Mouse (Mus musculus) kidney, embryonic 14.5 days (tissue): ENCODE results near the gene Ankrd24. TPM values are rescaled to one million over a fixed set of nuclear protein-coding genes. Genes with fewer than 3 reads are reported as not detected.

ENCODE experiments used
- ATAC-seq: fragments of 200-750 bp; cut with Nextera tagmentation; 2 replicates; pipeline ENCODE4 v1.8.0; 2017; ENCODE audit warnings: moderate number of reproducible peaks, mild to moderate bottlenecking, moderate TSS enrichment, moderate library complexity; ENCODE audit not compliant: low FRiP score, low TSS enrichment
- H3K27ac ChIP-seq: fragments of 300-500 bp; sonication (generic); 2 replicates; pipeline ENCODE4 v1.5.1; 2014; ENCODE audit warnings: low read depth, mild to moderate bottlenecking, low read length, moderate library complexity, mixed read lengths
- H3K27me3 ChIP-seq: fragments of 300-500 bp; sonication (generic); 2 replicates; pipeline ENCODE4 v1.6.1; 2014; ENCODE audit warnings: mild to moderate bottlenecking, low read length; ENCODE audit not compliant: control insufficient read depth, insufficient read depth
- H3K36me3 ChIP-seq: fragments of 300-500 bp; sonication (generic); 2 replicates; pipeline ENCODE4 v1.6.1; 2014; ENCODE audit warnings: low read length, mixed read lengths; ENCODE audit not compliant: control insufficient read depth, insufficient read depth
- H3K4me1 ChIP-seq: fragments of 300-500 bp; sonication (generic); 2 replicates; pipeline ENCODE4 v1.6.1; 2014; ENCODE audit warnings: low read length, mixed read lengths; ENCODE audit not compliant: control insufficient read depth, insufficient read depth
- H3K4me2 ChIP-seq: fragments of 300-500 bp; sonication (generic); replicated peaks from 2 replicates; pipeline ENCODE4 v1.6.1; 2014; ENCODE audit warnings: low read depth, mild to moderate bottlenecking, low read length
- H3K4me3 ChIP-seq: fragments of 300-500 bp; sonication (generic); 2 replicates; pipeline ENCODE4 v1.5.1; 2014; ENCODE audit warnings: mild to moderate bottlenecking, low read length
- H3K9ac ChIP-seq: fragments of 300-500 bp; sonication (generic); 2 replicates; pipeline ENCODE4 v1.6.1; 2014; ENCODE audit warnings: low read depth, mild to moderate bottlenecking, low read length, moderate library complexity
- H3K9me3 ChIP-seq: fragments of 300-500 bp; sonication (generic); 2 replicates; pipeline ENCODE4 v1.6.1; 2016; ENCODE audit warnings: low read length; ENCODE audit not compliant: control insufficient read depth
- WGBS: fragments of 180-500 bp; shearing (Covaris S2); extraction: QIAGEN DNeasy Blood & Tissue Kit; methylation state at CpG from one replicate; pipeline ENCODE4 v1.1.7; 2014; 5-methylcytosine and 5-hydroxymethylcytosine counted together
- polyA plus RNA-seq: library from polyadenylated mRNA; unstranded; fragments of >200 nt; fragmentation: Nextera tagmentation; extraction: Ambion mirVana; gene quantifications from 2 replicates; pipeline ENCODE4 v1.2.1, GENCODE M21; 2014

The Ankrd24 gene
- polyA plus RNA-seq, 1 experiment from 2014 or later: 11.3 TPM

DNA sequence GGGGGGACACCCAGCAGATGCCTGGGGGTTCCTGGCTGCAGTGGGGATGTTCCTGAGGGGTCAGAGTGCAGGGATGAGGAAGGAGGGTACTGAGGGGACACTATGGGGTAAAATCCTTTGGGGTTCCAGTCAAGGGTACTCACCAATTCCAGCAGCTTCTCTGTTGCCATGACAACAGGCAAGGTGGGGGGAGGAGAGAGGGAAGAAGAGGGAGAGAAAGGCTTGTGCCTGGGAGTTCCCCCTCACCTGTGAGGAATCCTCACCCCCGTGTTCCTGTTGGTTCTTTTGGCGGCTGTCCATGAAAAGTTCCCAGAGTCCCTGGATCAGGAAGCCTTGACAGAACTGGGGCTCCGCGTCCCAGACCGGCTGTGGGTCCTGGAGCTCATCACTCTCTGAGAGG lies 32.7 kb upstream of the Ankrd24 start:
- Histone ChIP-seq H3K27ac (no peak overlapping the region), H3K27me3 (no peaks in the 10 kb centered on the region; the same call in 1 of the 2 replicates), H3K4me1 (peaks cover 56% of the 10 kb centered on the region), H3K4me3 (no peak overlapping the region), H3K9ac (no peak overlapping the region; the same call in 1 of the 2 replicates), H3K4me2 (no peak overlapping the region), H3K36me3 (no peaks in the 10 kb centered on the region), H3K9me3 (no peaks in the 10 kb centered on the region)
- 38% methylated on average over 5 of the region's 5 CpGs for WGBS
- no peak for ATAC-seq

DNA sequence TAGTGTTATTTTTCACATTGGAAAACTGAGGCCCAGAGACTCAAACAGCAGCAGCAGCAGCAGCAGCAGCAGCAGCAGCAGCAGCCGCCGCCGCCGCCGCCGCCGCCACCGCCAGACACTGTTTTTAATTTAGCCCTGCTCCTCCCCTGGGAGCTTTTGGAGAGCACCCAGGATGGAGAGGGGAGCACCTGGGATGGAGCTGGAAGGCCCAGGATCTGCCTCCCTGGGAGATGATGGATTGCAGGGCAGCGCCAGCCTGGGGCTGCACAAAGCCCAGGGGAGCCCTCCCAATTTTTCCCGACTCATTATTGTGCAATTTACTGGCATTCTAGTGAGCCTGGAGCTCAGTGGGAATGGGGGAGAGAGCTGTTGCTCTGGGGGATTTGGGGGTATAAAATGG lies 31.7 kb upstream of the Ankrd24 start:
- peak overlapping the region; percentile 22 for H3K4me3 ChIP-seq
- peak overlapping the region; percentile 37; the same call in 1 of the 2 replicates for H3K9ac ChIP-seq
- H3K4me2 ChIP-seq: peak overlapping the region; percentile 48
- no peaks in the 10 kb centered on the region for H3K9me3 ChIP-seq
- H3K36me3 ChIP-seq: no peaks in the 10 kb centered on the region
- ATAC-seq: no peak
- peaks cover 63% of the 10 kb centered on the region for H3K4me1 ChIP-seq
- H3K27ac ChIP-seq: peak overlapping the region; percentile 90
- WGBS: 2% methylated on average over 10 of the region's 10 CpGs
- no peaks in the 10 kb centered on the region; the same call in 1 of the 2 replicates for H3K27me3 ChIP-seq

DNA sequence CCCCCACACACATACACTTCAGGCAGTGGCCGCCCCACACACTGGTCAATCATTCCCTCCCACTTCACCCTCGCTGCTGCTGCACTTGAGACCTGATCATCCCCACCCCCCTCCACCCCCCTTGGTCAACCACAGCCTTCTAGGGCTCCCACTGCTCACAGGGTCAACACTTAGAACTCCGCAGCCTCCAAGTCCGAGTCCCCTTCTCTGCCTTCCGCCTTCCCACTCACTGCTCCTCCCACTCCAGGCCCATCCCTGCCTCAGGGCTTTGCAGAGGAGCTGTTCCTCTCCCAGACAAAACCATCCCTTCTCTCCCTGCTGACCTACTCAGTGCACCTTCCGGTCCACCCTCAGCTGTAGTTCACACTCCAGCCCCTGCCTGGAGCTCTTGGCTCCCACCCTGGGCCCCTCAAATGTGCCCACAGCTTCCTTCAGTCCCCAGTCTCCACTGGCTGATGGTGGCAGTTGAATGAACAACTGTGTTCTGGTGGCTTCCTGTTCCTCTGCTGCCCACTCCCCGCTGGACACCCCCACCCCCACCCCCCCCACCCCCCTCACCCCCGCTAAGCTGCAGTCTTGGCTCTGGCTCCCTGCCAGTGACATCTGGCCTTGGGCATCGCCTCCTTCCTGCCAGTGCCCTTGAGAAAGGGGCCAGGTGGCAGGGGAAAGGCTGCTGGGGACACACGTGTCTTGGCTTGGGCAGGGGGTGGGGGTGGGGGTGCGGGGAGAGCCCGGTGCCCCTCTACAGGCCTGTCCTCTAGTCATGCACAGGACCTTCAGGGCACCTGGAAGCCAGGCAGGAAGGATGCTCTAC lies 31.0 kb upstream of the Ankrd24 start:
- H3K4me3 ChIP-seq: peak overlapping the region; percentile 22
- H3K36me3 ChIP-seq: no peaks in the 10 kb centered on the region
- H3K4me1 ChIP-seq: peaks cover 68% of the 10 kb centered on the region
- H3K9me3 ChIP-seq: no peaks in the 10 kb centered on the region
- peak overlapping the region; percentile 37 for H3K9ac ChIP-seq
- H3K27me3 ChIP-seq: no peaks in the 10 kb centered on the region; the same call in 1 of the 2 replicates
- WGBS: 0% methylated on average over 12 of the region's 12 CpGs
- peak; percentile 75 for ATAC-seq
- peak overlapping the region; percentile 48 for H3K4me2 ChIP-seq
- peak overlapping the region; percentile 90 for H3K27ac ChIP-seq

DNA sequence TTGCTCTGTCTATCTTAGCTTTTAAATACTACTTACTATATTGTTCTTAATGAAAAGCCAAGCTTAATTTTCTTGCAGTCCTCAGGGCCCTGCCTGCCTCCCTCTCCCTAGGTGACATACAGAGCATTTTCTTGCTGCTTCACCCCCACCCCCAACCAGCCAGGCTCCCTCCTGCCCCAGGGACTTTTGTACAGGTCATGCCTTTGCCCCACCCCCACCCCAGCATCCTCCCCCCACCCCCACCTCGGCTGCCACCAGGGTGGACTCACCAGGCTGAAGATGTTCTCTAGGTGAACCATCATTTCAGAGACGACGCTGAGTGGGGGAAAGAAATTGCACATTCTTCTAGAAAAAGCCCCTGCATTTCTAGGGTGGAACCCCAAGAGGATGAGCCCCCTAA lies 30.0 kb upstream of the Ankrd24 start:
- Histone ChIP-seq H3K4me1 (peaks cover 73% of the 10 kb centered on the region), H3K9ac (no peak overlapping the region), H3K27me3 (no peaks in the 10 kb centered on the region; the same call in 1 of the 2 replicates), H3K4me2 (no peak overlapping the region), H3K36me3 (no peaks in the 10 kb centered on the region), H3K9me3 (no peaks in the 10 kb centered on the region), H3K4me3 (no peak overlapping the region), H3K27ac (peak overlapping the region; percentile 8; the same call in 1 of the 2 replicates)
- WGBS: 37% methylated on average over 3 of the region's 3 CpGs
- ATAC-seq: no peak

DNA sequence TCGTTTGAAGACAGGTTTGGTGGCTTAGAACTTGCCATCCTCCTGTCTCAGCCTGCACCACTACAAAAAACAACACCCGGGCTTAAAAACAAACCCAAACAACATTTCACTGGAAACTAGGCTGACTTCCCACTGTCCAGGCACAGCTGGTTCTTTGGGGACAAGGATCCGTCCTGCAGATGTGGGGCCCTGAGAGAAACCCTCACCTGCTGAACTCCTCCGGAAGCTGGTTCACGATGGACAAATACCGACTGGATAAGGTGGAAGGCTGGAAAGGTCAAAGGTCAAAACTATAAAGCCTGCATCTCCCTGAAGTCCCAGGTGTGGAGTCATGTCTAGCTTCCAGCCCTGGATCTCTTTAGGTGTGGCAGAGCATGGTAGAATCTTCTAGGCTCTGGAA lies 29.5 kb upstream of the Ankrd24 start:
- H3K4me1 ChIP-seq: peaks cover 73% of the 10 kb centered on the region
- H3K27ac ChIP-seq: no peak overlapping the region
- ATAC-seq: no peak
- no peaks in the 10 kb centered on the region; the same call in 1 of the 2 replicates for H3K27me3 ChIP-seq
- 34% methylated on average over 6 of the region's 6 CpGs for WGBS
- no peak overlapping the region for H3K4me2 ChIP-seq
- no peaks in the 10 kb centered on the region for H3K9me3 ChIP-seq
- H3K36me3 ChIP-seq: no peaks in the 10 kb centered on the region
- no peak overlapping the region for H3K9ac ChIP-seq
- H3K4me3 ChIP-seq: no peak overlapping the region

DNA sequence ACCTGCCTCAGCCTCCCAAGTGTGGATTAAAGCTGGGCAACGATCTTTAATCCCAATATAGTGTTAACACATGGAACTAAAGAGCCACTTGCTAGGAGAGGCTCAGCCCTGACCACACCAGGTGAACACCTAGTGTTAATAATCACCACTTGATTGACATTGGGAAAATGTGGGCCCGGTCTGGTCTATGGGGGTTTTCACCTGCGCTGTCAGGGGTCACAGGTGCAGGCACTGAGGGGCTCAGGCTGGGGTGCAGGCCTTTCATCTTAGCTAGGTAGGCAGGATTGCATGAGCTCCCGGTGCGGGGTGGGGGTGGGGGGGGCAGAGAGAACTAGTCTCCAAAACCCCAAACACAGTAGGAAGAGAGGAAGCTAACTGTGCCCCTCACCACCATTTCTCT lies 28.7 kb upstream of the Ankrd24 start:
- H3K27me3 ChIP-seq: no peaks in the 10 kb centered on the region
- peaks cover 73% of the 10 kb centered on the region for H3K4me1 ChIP-seq
- H3K36me3 ChIP-seq: no peaks in the 10 kb centered on the region
- no peak overlapping the region for H3K9ac ChIP-seq
- no peak overlapping the region for H3K4me2 ChIP-seq
- no peak overlapping the region for H3K4me3 ChIP-seq
- H3K9me3 ChIP-seq: no peaks in the 10 kb centered on the region
- WGBS: 56% methylated on average over 5 of the region's 5 CpGs
- ATAC-seq: no peak
- H3K27ac ChIP-seq: peak overlapping the region; percentile 33; the same call in 1 of the 2 replicates

DNA sequence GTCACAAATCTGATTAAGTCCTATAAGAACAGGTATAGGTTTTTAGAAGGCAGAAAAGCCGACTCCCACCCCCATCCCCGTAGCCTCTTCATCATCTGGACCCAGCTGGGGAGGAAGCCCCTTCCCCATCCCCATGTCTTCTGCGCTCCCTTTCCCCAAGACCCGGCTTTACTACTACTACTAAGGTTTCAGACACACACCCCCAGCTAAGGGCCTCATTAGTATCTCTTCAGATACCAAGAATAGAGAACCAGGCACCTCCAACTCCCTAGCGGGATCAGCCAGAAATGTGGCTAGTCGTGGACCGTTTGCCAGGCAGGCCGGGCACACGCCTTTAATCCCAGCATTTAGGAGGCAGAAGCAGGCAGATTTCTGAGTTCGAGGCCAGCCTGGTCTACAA lies 28.2 kb upstream of the Ankrd24 start:
- Histone ChIP-seq H3K27me3 (no peaks in the 10 kb centered on the region), H3K9ac (no peak overlapping the region), H3K4me2 (no peak overlapping the region), H3K27ac (peak overlapping the region; percentile 33), H3K4me1 (peaks cover 74% of the 10 kb centered on the region), H3K36me3 (no peaks in the 10 kb centered on the region), H3K4me3 (no peak overlapping the region), H3K9me3 (no peaks in the 10 kb centered on the region)
- WGBS: 35% methylated on average over 10 of the region's 10 CpGs
- no peak for ATAC-seq

DNA sequence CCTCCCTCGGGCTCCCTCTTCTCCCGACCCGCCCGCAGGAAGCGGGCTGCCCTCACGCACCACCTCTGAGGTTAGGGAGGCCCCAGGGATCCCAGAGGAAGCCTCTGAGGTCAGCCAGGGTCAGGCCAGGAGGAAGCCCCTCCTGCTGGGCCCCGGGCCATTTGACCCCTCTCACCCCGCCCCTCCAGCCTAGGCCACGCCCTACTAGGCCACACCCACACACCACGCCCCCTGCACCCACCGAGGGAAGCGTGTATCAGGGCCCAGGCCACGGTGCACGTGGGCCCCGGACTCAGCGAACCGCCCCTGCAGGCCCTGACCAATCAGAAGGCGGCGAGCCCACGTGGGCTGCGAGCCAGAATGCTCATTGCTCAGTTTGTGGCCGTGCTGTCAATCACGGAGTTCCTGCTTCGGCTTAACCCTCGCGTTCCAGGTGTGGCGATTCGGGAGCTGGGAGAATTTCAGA lies 27.6 kb upstream of the Ankrd24 start, which contains the start of gene Tle6:
Gene Tle6, minus strand, starts transcription at position 336 of the 466 bp plus-strand sequence.
- ATAC-seq: peak; percentile 80
- under 1% methylated on average over 28 of the region's 28 CpGs for WGBS
- H3K4me1 ChIP-seq: peaks cover 70% of the 10 kb centered on the region

DNA sequence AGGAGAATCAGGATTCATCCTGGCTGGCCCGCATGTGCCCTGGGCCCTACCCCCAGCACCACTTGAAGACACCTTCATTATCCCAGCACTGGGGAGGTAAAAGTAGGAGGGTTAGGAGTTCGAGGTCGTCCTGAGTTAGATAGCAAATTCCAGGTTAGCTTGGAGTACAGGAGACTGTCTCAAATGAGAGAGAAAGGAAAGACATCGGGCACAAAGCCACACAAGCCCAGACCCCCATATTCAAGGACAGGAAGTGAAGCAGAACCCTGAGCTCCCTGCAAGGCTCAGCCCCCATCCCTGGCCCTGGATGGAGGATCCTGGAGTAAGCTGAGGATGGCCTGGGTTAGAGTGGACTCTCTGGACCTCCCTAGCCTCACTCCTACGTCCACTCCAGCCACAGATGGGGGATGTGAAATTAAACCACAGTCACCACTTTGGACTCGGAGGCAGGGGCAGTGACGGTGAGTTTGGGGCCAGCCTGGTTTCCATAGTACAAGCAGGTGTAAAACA lies 26.9 kb upstream of the Ankrd24 start:
- Histone ChIP-seq H3K4me3 (no peak overlapping the region), H3K4me2 (peak overlapping the region; percentile 30), H3K36me3 (no peaks in the 10 kb centered on the region), H3K27ac (peak overlapping the region; percentile 56; the same call in 1 of the 2 replicates), H3K27me3 (no peaks in the 10 kb centered on the region), H3K4me1 (peaks cover 64% of the 10 kb centered on the region), H3K9ac (no peak overlapping the region), H3K9me3 (no peaks in the 10 kb centered on the region)
- 12% methylated on average over 7 of the region's 7 CpGs for WGBS
- ATAC-seq: 0 out of 2 replicates have a peak, but pooled peaks have one; percentile 3

More for the DNA sequence above, 27.6 kb upstream of the Ankrd24 start, which contains the start of gene Tle6:
- Histone ChIP-seq H3K4me3 (0 out of 2 replicates have a peak within 1 kb of the TSS, but pooled peaks have one; percentile 2), H3K9ac (no peak within 1 kb of the TSS), H3K9me3 (no peaks in the 10 kb centered on the region), H3K27ac (peak within 1 kb of the TSS; percentile 56), H3K36me3 (no peaks in the 10 kb centered on the region), H3K27me3 (no peaks in the 10 kb centered on the region), H3K4me2 (peak within 1 kb of the TSS; percentile 30)
